Mouse (Mus musculus) bone marrow, adult 2 months (tissue): ENCODE measurements around the gene Sart1.

Experiments used
- CTCF ChIP-seq: fragments of 200-500 bp; IDR thresholded peaks from 2 replicates; pipeline ENCODE4 v1.5.1; 2011; ENCODE audit warnings: low read length, control low read depth; ENCODE audit not compliant: control insufficient read depth, insufficient read depth
- POLR2A ChIP-seq: fragments of 200-500 bp; IDR thresholded peaks from 2 replicates; pipeline ENCODE4 v1.6.1; 2011; ENCODE audit warnings: low read depth, mild to moderate bottlenecking, control low read depth, low read length, borderline replicate concordance; ENCODE audit not compliant: control insufficient read depth

- TF ChIP-seq CTCF (no peak), POLR2A (no peak)
These were observed 17.4 kb upstream of the Sart1 start for GRCm38 (mm10) chr19:5405924-5406323.
